In the genomic region with DNA sequence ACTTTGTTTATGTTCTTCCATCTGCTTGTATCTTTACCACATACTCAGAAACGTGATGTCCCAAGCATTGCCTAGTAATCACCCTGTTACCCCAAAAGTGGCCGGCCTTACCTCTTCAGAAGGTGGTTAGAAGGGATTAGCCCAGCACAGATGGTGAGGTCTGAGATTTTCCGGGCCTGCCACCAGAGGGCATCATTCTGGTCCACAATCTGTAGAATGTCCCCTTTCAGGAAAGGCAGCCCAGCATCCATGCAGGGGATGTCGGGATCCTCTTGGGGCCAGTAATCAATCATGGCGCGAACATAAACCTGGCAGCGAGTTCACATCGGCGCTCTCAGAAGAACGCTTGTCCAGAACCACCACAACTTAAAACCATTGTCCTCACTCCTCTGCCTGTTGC, we compare ENCODE assay signal across 8 mouse cellular contexts. TPM values are rescaled to one million over a fixed set of nuclear protein-coding genes. Genes with fewer than 3 reads are reported as not detected.
DNase-seq lines count a peak whose midpoint lies in the region; ATAC-seq and TF ChIP-seq lines count a peak whose summit lies in the region.
"Had no signal": no experiment of that assay in that cellular context is flagged by ENCODE, and none has a peak within 500 bp of the region (broad histone marks: within the 10 kb centered on the region; RNA-seq: fewer than 3 reads in every experiment).

No protein-coding gene starts in this region.

- no peak overlapping the region for H3K9ac ChIP-seq in midbrain, embryonic 16.5 days (ENCODE audit: low read depth, low read length)
- H3K9ac ChIP-seq: heart, embryonic 15.5 days had no signal

- no peaks in the 10 kb centered on the region for H3K36me3 ChIP-seq in midbrain, embryonic 16.5 days (ENCODE audit: control insufficient read depth, insufficient read depth, low read length)
- H3K36me3 ChIP-seq: heart, embryonic 15.5 days had no signal

- WGBS in midbrain, embryonic 16.5 days: 79% methylated on average over 10 of the region's 10 CpGs

- H3K4me3 ChIP-seq in left cerebral cortex, adult 2 months: no peak overlapping the region
- H3K4me3 ChIP-seq in midbrain, embryonic 16.5 days (ENCODE audit: low read depth, low read length): no peak overlapping the region
- H3K4me3 ChIP-seq: heart, embryonic 15.5 days had no signal

- intact Hi-C loops in left cerebral cortex, adult 2 months (cut with DNase I): loop anchor here (5.0 kb wide), 3 partner anchors 72 to 372 kb away; no protein-coding TSS in a partner anchor
- intact Hi-C loops in left cerebral cortex, postnatal 14 days (cut with DNase I): no loop called here

- H3K9me3 ChIP-seq in midbrain, embryonic 16.5 days (replicated peaks; ENCODE audit: control insufficient read depth, low read length, poor library complexity, severe bottlenecking): no peaks in the 10 kb centered on the region
- H3K9me3 ChIP-seq: heart, embryonic 15.5 days had no signal

- no peaks in the 10 kb centered on the region for H3K27me3 ChIP-seq in midbrain, embryonic 16.5 days (ENCODE audit: control insufficient read depth, insufficient read depth, low read depth, low read length)
- H3K27me3 ChIP-seq: heart, embryonic 15.5 days had no signal

- ATAC-seq in midbrain, embryonic 16.5 days: no peak

- H3K4me2 ChIP-seq in midbrain, embryonic 16.5 days (ENCODE audit: low read length): no peak overlapping the region
- H3K4me2 ChIP-seq: heart, embryonic 15.5 days had no signal

- peak; percentile 23 for TF ChIP-seq CTCF in left cerebral cortex, adult 2 months (IDR thresholded peaks at IDR 0.05)

- H3K27ac ChIP-seq in left cerebral cortex, adult 2 months: no peak overlapping the region
- no peak overlapping the region for H3K27ac ChIP-seq in midbrain, embryonic 16.5 days (ENCODE audit: low read length)
- H3K27ac ChIP-seq: heart, embryonic 15.5 days had no signal

- no peaks in the 10 kb centered on the region for H3K4me1 ChIP-seq in midbrain, embryonic 16.5 days (ENCODE audit: control insufficient read depth, insufficient read depth, low read length)
- H3K4me1 ChIP-seq: heart, embryonic 15.5 days had no signal

- DNase-seq in left cerebral cortex, adult 2 months (ENCODE audit: extremely low spot score in 1 of 2, low spot score in 2 of 2): no peak
- DNase-seq in left cerebral cortex, postnatal 14 days (ENCODE audit: low spot score in 2 of 2): no peak
- peak; percentile 68 for DNase-seq in R1 (ENCODE audit: low read depth, low spot score)
- peak; percentile 52 to 56 for DNase-seq in cerebellum, postnatal 10 days
- DNase-seq in lung, postnatal 10 days: peak; percentile 50
- no peak for DNase-seq in frontal cortex, postnatal 14 days (ENCODE audit: low spot score in 2 of 2)

RNA-seq across cellular contexts. Expression of a gene that starts 18.6 kb away (rescaled TPM):
- 1 to 10 TPM; 1.6 to 1.7 TPM for total RNA-seq in left cerebral cortex, adult 2 months (2021)
- total RNA-seq in left cerebral cortex, postnatal 14 days (2021): under 1 TPM; 0.32 to 0.79 TPM
- polyA plus RNA-seq in midbrain, embryonic 16.5 days (2015; fragmentation: Nextera tagmentation; extraction: Ambion mirVana): 0.97 and 1.1 TPM in 2 replicates

RNA-seq across cellular contexts. Expression of a gene that starts 24.3 kb away (rescaled TPM):
- total RNA-seq in left cerebral cortex, adult 2 months (2021): 10 to 100 TPM; 30.8 to 31.9 TPM
- 10 to 100 TPM; 30.1 to 33.6 TPM for total RNA-seq in left cerebral cortex, postnatal 14 days (2021)
- 49.9 and 50.3 TPM in 2 replicates for polyA plus RNA-seq in midbrain, embryonic 16.5 days (2015; fragmentation: Nextera tagmentation; extraction: Ambion mirVana)

RNA-seq across cellular contexts. Expression of a gene that starts 49.8 kb away (rescaled TPM):
- total RNA-seq in left cerebral cortex, adult 2 months (2021): not detected
- not detected for total RNA-seq in left cerebral cortex, postnatal 14 days (2021)
- polyA plus RNA-seq in midbrain, embryonic 16.5 days (2015; fragmentation: Nextera tagmentation; extraction: Ambion mirVana): not detected in 2 replicates
- polyA plus RNA-seq: heart, embryonic 15.5 days had no signal

Comparison
In these comparisons a context has a peak if more than half of its experiments do, and no peak if none do; other contexts are left out.
1. DNase-seq: peak in R1 (single experiment), cerebellum, postnatal 10 days (2 of 2) and lung, postnatal 10 days (single experiment); none in left cerebral cortex, adult 2 months (0 of 2), left cerebral cortex, postnatal 14 days (0 of 2) and frontal cortex, postnatal 14 days (0 of 2).